Mouse (Mus musculus) hindbrain, embryonic 13.5 days (tissue): ENCODE results near the gene Stmn3. TPM values are rescaled to one million over a fixed set of nuclear protein-coding genes. Genes with fewer than 3 reads are reported as not detected.

Experiments
- ATAC-seq: fragments of 200-750 bp; cut with Nextera tagmentation; 2 replicates; pipeline ENCODE4 v1.8.0; 2017; ENCODE audit warnings: moderate TSS enrichment; ENCODE audit not compliant: low FRiP score
- H3K27ac ChIP-seq: fragments of 300-500 bp; sonication (generic); 2 replicates; pipeline ENCODE4 v1.5.1; 2015; ENCODE audit warnings: inconsistent platforms, mild to moderate bottlenecking, moderate library complexity
- H3K27me3 ChIP-seq: fragments of 300-500 bp; sonication (generic); 2 replicates; pipeline ENCODE4 v1.6.1; 2015; ENCODE audit warnings: mild to moderate bottlenecking, inconsistent platforms
- H3K36me3 ChIP-seq: fragments of 300-500 bp; sonication (generic); 2 replicates; pipeline ENCODE4 v1.6.1; 2015; ENCODE audit warnings: mild to moderate bottlenecking, inconsistent platforms
- H3K4me1 ChIP-seq: fragments of 300-500 bp; sonication (generic); replicated peaks from 2 replicates; pipeline ENCODE4 v1.6.1; 2015; ENCODE audit warnings: inconsistent platforms
- H3K4me2 ChIP-seq: fragments of 300-500 bp; sonication (generic); 2 replicates; pipeline ENCODE4 v1.6.1; 2015; ENCODE audit warnings: inconsistent platforms, mild to moderate bottlenecking, moderate library complexity
- H3K4me3 ChIP-seq: fragments of 300-500 bp; sonication (generic); 2 replicates; pipeline ENCODE4 v1.5.1; 2015; ENCODE audit warnings: mild to moderate bottlenecking, inconsistent platforms
- H3K9ac ChIP-seq: fragments of 300-500 bp; sonication (generic); 2 replicates; pipeline ENCODE4 v1.6.1; 2015; ENCODE audit warnings: mild to moderate bottlenecking, inconsistent platforms
- H3K9me3 ChIP-seq: fragments of 300-500 bp; sonication (generic); 2 replicates; pipeline ENCODE4 v1.6.1; 2016; ENCODE audit warnings: inconsistent platforms
- WGBS: fragments of 180-500 bp; shearing (Covaris S2); methylation state at CpG from one replicate; pipeline ENCODE4 v1.1.7; 2015; 5-methylcytosine and 5-hydroxymethylcytosine counted together
- polyA plus RNA-seq: library from polyadenylated mRNA; unstranded; fragments of >200 nt; fragmentation: Nextera tagmentation; extraction: Ambion mirVana; gene quantifications from 2 replicates; pipeline ENCODE4 v1.2.1, GENCODE M21; 2015

Gene Stmn3
- polyA plus RNA-seq, 1 experiment from 2014 or later: 1,135 TPM

DNA sequence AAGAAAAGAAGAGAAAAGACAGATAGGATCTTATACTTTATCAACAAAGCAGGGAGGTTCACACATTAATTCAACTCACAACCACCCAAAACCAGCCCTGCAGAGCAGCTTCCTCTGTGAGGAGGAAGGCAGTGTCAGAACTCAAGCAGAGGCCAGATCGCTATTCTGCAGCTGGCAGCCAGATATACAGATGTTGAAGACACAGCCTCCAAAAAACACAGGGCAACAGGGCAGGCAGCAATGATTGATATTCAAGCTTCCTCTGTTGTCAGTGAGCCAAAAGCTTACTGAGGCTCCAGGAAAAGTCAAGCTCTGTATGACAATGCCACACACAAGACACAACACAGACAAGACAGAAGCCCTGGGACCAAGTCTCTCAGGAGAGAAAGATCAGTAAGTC, 37.5 kb downstream of the Stmn3 start:
- 90% methylated on average over 1 of the region's 1 CpGs for WGBS
- H3K9ac ChIP-seq: no peak overlapping the region
- H3K27me3 ChIP-seq: no peaks in the 10 kb centered on the region
- H3K27ac ChIP-seq: no peak overlapping the region
- no peak overlapping the region for H3K4me2 ChIP-seq
- ATAC-seq: no peak
- H3K36me3 ChIP-seq: peaks cover 59% of the 10 kb centered on the region
- H3K4me1 ChIP-seq: no peaks in the 10 kb centered on the region
- no peaks in the 10 kb centered on the region for H3K9me3 ChIP-seq
- H3K4me3 ChIP-seq: no peak overlapping the region

DNA sequence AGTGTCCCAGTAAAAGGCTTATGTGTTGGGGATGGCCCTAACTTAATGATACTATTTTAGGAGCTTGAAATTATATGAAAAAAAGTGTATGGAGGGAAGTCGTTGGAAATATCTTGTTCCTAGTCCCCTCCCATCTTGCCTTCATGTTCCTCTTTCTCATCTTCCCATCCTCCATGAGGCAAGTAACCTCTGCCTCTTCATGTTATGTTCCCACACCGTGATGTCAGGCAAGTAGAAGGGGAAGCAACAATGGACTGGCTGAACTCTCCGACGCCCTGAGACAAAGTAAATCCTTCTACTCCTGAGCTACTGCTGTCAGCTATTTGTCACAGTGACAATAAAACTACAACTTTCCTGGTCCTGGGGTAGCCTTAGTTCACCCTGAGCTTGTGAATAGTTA, 39.7 kb downstream of the Stmn3 start:
- peaks cover 76% of the 10 kb centered on the region for H3K36me3 ChIP-seq
- no peak for ATAC-seq
- 74% methylated on average over 4 of the region's 4 CpGs for WGBS
- H3K4me3 ChIP-seq: no peak overlapping the region
- H3K4me1 ChIP-seq: no peaks in the 10 kb centered on the region
- H3K27me3 ChIP-seq: no peaks in the 10 kb centered on the region
- H3K9me3 ChIP-seq: no peaks in the 10 kb centered on the region
- H3K4me2 ChIP-seq: no peak overlapping the region
- no peak overlapping the region for H3K9ac ChIP-seq
- H3K27ac ChIP-seq: no peak overlapping the region

DNA sequence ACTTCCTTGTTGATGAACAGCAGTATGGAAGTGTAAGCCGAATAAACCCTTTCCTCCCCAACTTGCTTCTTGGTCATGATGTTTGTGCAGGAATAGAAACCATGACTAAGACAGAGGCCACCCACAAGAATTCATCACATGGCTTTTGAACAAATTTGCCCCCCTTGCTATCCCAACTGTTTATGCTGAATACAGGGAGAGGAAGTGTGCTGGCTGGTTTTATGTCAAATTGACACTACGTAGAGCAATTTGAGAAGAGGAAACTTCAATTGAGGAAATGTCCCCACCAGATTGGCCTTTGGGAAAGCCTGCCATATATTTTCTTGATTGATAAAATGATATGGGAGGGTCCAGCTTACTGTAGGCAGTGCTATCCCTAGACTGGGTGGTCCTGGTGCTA, 40.5 kb downstream of the Stmn3 start:
- no peak overlapping the region for H3K4me3 ChIP-seq
- ATAC-seq: no peak
- no peak overlapping the region for H3K4me2 ChIP-seq
- 89% methylated on average over 2 of the region's 2 CpGs for WGBS
- no peak overlapping the region for H3K9ac ChIP-seq
- H3K36me3 ChIP-seq: peaks cover 80% of the 10 kb centered on the region
- no peaks in the 10 kb centered on the region for H3K9me3 ChIP-seq
- no peak overlapping the region for H3K27ac ChIP-seq
- H3K27me3 ChIP-seq: no peaks in the 10 kb centered on the region
- no peaks in the 10 kb centered on the region for H3K4me1 ChIP-seq

DNA sequence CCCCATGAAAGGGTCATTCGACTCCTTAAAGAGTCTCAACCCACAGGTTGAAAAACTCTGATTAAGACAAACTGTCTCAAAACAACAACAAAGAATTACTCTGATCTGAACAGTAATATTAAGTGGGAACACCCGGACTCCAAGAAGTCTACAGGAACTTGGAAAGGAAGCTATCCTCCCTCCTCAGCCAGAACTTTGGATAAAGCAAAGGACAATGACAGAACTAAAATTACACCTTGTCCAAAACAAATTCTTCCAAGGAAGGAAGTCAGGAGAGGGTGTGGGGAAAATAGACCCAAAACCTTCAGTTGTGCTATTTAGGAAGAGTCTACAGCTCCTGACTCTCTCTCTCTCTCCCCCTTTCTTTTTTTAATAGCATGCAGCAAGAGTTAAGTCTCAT, 42.2 kb downstream of the Stmn3 start:
- H3K9me3 ChIP-seq: no peaks in the 10 kb centered on the region
- no peak overlapping the region for H3K27ac ChIP-seq
- H3K4me1 ChIP-seq: no peaks in the 10 kb centered on the region
- ATAC-seq: no peak
- no peak overlapping the region for H3K4me2 ChIP-seq
- WGBS: 97% methylated on average over 2 of the region's 2 CpGs
- no peaks in the 10 kb centered on the region for H3K27me3 ChIP-seq
- no peak overlapping the region for H3K9ac ChIP-seq
- no peak overlapping the region for H3K4me3 ChIP-seq
- peaks cover 73% of the 10 kb centered on the region for H3K36me3 ChIP-seq

DNA sequence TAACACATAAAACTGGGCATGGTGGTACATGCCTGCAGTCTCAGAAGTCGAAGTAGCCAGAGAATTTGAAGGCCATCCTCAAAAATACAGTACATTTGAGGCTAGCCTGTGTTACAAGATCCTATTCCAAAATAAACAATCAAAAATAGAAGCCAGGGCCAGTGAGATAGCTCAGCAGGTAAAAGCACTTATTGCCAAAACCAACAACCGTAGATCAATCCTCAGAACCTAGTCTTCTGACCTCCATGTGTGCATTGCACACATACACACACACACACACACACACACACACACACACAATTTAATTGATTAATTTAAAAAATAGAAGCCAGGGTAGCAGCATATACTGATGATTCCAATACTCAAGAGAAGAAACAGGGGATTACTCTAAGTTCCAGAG, 47.5 kb downstream of the Stmn3 start:
- Histone ChIP-seq H3K27ac (no peak overlapping the region), H3K9ac (no peak overlapping the region), H3K27me3 (no peaks in the 10 kb centered on the region), H3K9me3 (no peaks in the 10 kb centered on the region), H3K4me1 (no peaks in the 10 kb centered on the region), H3K36me3 (peaks cover 82% of the 10 kb centered on the region), H3K4me2 (no peak overlapping the region), H3K4me3 (no peak overlapping the region)
- WGBS: 91% methylated on average over 2 of the region's 2 CpGs
- no peak for ATAC-seq

Other genes starting within 250 kb of the Stmn3 start
- gene Kcnq2, start 179.2 kb downstream of the Stmn3 start, polyA plus RNA-seq: 50.0 and 53.9 TPM in 2 replicates
- 6.4 and 6.7 TPM in 2 replicates for gene Eef1a2, start 157.5 kb downstream of the Stmn3 start, polyA plus RNA-seq
- gene Ppdpf, start 127.3 kb downstream of the Stmn3 start, polyA plus RNA-seq: 444 TPM in 2 replicates
- not detected in 2 replicates for gene Ptk6, start 111.7 kb downstream of the Stmn3 start, polyA plus RNA-seq
- 0.19 and 0.25 TPM in 2 replicates for gene Srms, start 101.3 kb downstream of the Stmn3 start, polyA plus RNA-seq
- 0.19 TPM in 1 of 2 replicates, not detected in the other for gene Fndc11, start 94.5 kb downstream of the Stmn3 start, polyA plus RNA-seq
- gene Helz2, start 72.5 kb downstream of the Stmn3 start, polyA plus RNA-seq: 0.38 and 0.48 TPM in 2 replicates
- gene Gmeb2, start 26.5 kb downstream of the Stmn3 start, polyA plus RNA-seq: 17.2 and 17.8 TPM in 2 replicates
- 34.6 and 35.1 TPM in 2 replicates for gene Rtel1, start 5.2 kb upstream of the Stmn3 start, polyA plus RNA-seq
- 69.2 and 69.8 TPM in 2 replicates for gene Zgpat, start 50.4 kb upstream of the Stmn3 start, polyA plus RNA-seq
- gene Arfrp1, start 50.9 kb upstream of the Stmn3 start, polyA plus RNA-seq: 87.8 and 88.4 TPM in 2 replicates
- 43.7 and 45.0 TPM in 2 replicates for gene Lime1, start 65.6 kb upstream of the Stmn3 start, polyA plus RNA-seq
- gene Zbtb46, start 144.9 kb upstream of the Stmn3 start, polyA plus RNA-seq: 22.4 and 23.5 TPM in 2 replicates
- 0.10 TPM in 1 of 2 replicates, not detected in the other for gene Abhd16b, start 178.7 kb upstream of the Stmn3 start, polyA plus RNA-seq
- gene Tpd52l2, start 182.6 kb upstream of the Stmn3 start, polyA plus RNA-seq: 116 and 121 TPM in 2 replicates
- 206 and 217 TPM in 2 replicates for gene Dnajc5, start 206.0 kb upstream of the Stmn3 start, polyA plus RNA-seq